Mouse (Mus musculus) neutrophil, adult 5-6 weeks (primary cell): ENCODE data around the gene Syngr3. TPM values are rescaled to one million over a fixed set of nuclear protein-coding genes. Genes with fewer than 3 reads are reported as not detected.
A peak's percentile ranks its signal among the peaks of the same experiment; 100 is the strongest.

Source experiments
- ATAC-seq: fragments of 151-379, 151-347 bp; 2 replicates; pipeline ENCODE4 v1.8.0; 2017; ENCODE audit warnings: mild to moderate bottlenecking, moderate TSS enrichment; ENCODE audit not compliant: insufficient number of reproducible peaks, poor library complexity, low FRiP score, severe bottlenecking; ENCODE audit errors: extremely low read depth
- total RNA-seq: library from RNA; stranded (forward); fragments of 200-1000 nt; gene quantifications from 2 replicates; pipeline ENCODE4 v1.2.3, GENCODE M21; 2017

Syngr3 gene
- 0.25 TPM in 1 of 2 replicates, not detected in the other for total RNA-seq

DNA sequence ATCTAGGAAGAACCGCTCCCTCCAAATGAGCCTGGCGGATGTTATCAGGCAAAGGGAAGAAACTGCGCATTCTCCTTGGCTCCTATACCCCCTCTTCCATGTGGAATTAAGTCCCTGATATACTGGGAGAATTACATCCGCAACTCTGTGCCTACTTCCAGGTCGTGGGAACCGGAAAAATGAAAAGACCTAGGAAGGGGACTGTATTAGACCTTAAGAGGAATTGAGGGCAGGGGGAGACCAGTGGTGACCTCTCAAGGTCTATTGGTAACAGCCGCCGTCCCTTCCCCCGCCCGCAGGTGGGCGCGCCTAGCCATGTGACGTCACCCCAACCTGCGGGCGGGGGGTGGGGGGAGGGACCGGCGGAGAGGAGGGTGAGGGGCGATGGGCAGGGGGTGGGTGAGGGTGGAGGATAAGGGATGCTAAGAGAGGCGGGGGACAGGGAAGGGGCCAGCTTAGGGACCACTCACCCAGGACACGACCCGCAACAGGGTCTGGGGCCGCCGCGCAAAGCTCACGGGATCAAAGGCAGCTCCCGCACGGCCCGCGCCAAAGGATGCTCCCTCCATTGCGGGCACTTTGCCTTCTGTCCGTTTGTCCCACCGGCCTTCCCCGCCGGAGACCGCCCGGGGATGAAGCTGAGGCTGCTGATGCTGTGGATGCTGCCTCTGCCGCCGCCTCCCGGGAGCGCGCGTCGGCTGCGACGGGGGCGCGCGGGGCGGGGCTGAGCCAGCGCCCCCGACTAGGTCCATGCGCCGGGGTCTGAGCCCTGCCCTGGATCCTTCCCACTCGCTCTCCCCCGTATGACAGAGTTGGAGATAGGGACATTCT lies at the start of gene Syngr3:
Gene Syngr3, minus strand, starts transcription at position 705 of the 831 bp plus-strand sequence.
- ATAC-seq: no peak

DNA sequence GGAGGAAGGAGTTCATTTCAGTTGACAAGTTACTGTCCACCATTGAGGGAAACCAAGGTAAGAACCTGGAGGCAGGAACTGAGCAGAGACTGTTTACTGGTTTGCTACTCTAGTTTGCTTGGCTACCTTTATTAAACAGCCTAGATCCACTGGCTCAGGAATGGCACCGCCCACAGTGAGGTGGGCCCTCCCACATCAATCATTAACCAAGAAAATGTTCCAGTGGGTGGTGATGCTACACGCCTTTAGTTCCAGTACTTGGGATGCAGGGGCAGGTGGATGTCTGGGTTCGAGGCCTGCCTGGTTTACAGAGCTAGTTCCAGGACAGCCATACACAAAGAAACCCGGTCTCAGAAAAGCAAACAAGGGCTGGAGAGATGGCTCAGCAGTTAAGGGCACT lies 48.5 kb upstream of the Syngr3 start:
- ATAC-seq: no peak

DNA sequence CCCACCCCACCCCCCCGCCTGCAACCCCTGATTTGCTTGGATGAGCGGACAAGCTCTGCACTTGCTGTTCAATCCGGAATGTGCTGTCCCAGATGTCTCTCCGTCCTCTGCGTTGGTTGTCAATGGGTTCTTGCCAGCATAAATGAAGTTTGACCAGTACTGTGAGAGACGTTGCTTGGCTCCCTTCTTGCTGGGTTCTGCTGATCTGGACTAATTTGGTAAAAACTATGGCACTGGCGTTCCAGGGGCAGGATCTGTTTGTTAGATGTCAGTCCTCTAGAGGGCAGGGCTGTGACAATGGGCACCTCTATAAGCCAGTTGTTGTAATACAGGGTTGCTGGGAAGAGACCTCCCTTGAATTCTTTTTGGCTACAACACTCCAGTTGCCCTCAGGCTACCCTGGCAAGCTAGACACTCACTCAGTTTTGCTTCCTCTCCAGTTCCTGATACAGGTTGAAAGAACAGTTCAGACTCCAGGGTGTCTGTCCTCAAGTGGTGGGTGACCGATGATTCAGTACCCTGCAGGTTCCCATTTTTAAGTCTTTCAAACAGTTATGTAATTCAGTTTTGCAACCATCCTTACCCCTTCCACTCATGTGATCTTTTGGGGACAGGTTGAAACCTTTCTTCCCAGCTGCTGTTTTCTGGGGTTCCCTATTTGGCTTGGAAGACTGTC lies 47.5 kb upstream of the Syngr3 start:
- ATAC-seq: peak; percentile 39

DNA sequence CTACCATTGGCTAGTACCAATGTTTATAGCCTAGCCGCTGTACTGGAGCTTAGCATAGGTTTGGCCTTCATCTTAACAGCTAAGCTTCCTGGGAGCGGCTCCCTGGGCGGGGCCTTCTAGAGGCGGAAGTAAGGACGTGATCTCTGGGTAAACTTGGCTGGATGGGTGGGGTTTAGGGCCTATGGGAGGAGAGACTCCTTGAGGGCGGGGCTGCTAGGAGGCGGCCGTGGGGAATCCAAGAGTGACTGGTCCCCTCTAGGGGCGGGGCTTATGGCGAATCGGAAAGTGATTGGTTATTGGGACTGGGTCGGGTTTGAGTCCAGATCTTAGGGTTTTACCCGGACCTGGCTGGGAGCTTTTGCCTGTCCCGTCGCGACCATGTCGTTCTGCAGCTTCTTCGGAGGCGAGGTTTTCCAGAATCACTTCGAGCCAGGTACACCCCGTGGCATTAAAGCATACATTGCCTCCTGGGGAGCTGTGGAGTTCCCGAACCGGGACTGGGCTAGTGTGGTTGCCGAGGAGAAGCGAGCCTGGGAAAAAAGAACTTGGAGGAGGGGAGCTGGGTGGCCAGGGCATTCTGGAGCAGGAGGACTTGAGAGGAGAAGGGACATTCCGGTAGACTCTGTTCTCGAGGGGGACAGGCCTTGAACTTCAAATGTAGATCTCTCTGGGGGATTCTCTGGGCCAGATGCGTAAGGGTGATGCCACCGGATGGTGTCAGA lies 46.7 kb upstream of the Syngr3 start, which contains the start of gene Msrb1:
Gene Msrb1, plus strand, starts transcription at position 313 of the 722 bp plus-strand sequence.
- peak; percentile 91 for ATAC-seq

DNA sequence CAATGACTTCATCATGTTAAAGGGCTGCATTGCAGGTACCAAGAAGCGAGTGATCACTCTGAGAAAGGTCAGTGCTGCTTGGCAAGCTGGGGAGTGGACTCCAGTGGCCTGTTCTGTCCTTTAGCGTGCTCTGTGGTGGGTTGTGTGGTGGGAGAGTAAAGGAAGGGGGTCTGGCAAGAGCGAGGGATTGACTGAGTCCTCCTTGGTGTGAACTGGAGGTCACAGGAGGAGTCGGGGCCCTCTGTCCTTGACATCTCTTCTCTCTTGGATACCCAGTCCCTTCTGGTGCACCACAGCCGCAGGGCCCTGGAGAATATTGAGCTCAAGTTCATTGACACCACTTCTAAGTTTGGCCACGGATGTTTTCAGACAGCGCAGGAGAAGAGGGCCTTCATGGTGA lies 45.7 kb upstream of the Syngr3 start:
- no peak for ATAC-seq

DNA sequence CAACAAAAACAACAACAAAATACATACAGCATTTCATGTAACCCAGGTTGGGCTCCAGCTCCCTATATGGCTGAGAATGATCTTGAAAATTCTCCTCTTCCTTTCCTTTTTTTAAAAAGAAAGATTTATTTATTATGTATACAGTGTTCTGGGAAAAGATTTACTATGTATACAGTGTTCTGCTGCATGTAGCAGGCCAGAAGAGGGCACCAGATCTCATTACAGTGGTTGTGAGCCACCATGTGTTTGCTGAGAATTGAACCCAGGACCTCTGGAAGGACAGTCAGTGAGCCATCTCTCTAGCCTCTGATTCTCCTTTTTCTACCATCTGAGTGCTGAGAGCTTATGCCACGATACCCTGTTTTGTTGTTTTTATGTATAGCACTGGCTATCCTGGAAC lies 44.8 kb upstream of the Syngr3 start:
- ATAC-seq: no peak

DNA sequence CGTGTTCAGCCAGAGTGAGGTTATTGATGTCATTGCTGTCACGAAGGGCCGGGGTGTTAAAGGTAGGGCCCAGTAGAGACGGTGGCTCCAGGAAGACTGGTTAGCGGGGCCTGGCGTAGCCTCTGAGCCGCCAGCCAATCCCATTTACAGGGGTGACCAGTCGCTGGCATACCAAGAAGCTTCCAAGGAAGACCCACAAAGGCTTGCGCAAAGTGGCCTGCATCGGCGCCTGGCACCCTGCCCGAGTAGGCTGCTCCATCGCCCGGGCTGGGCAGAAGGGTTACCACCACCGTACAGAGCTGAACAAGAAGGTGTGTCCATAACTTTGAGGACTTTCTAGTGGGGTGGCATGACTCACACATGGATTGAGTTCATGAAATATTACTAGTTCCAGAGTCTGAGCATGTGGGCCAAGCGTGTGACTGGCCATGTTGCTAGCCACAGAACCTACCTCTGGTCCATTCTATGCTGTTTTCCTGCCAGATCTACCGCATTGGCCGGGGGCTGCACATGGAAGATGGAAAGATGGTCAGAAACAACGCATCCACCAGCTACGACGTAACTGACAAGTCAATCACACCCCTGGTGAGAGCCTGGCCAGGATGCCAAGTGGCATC lies 43.8 kb upstream of the Syngr3 start:
- ATAC-seq: no peak

DNA sequence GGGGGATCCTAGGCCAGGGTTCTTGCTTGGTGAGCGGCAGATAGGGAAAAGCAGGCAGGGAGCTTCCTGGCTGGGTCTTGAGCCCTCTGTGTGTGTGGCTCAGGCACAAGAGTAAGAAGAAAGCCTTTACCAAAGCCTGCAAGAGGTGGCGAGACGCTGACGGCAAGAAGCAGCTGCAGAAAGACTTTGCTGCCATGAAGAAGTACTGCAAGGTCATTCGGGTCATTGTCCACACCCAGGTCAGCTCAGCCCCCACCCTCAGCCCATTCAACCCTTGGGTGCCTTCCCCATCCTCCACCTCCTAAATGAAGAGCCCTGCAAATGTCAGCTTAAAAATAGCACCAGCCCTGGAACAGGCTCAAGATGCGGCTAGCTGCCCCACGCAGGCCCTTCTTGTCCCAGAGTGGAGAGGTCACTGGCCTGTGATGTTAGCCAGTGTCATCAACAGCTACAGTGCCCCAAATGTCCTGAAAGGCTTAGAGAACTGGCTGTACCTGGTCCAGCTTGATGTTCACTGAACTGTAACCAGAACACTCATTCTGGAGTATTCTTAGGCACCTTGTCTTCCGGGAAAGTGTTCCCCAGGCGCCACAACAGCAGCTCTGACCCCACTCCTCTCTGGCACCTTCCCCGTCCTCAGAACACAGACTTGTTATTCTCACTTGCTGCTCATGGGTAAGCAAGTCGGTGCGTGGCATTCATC lies 42.6 kb upstream of the Syngr3 start:
- ATAC-seq: no peak

DNA sequence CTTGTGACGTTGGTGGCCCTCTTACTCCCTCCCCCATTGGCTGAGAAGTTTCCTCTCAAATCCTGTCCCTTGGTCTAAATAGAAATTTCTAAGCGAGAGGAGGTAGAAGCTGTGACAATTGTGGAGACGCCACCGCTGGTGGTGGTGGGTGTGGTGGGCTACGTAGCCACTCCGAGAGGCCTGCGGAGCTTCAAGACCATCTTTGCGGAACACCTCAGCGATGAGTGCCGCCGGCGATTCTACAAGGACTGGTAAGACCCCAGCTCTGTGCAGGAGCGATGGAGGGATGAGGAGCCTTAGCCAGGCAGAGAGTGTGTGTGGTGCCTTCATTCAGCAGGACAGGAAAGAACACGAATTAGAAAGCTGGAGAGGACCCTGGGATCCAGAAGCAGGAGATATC lies 41.0 kb upstream of the Syngr3 start:
- ATAC-seq: no peak

DNA sequence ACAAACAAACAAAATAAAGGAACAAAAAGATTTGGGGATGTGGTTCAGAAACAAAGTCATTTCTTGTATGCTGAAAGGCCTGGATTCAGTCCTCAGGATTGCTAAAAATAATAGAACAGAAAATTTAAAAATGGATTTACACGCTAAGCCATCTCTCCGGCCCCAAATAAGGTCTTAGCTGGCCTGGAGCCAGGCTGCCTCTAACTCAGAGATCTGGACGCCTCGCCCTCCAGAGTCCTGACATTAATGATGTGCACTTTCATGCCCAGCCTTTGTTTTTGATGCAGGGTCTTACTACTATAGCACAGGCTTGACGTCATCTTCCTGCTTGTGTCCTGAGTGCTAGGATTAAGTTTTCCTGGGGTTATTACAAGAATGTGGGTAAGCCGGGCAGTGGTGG lies 39.3 kb upstream of the Syngr3 start:
- no peak for ATAC-seq

DNA sequence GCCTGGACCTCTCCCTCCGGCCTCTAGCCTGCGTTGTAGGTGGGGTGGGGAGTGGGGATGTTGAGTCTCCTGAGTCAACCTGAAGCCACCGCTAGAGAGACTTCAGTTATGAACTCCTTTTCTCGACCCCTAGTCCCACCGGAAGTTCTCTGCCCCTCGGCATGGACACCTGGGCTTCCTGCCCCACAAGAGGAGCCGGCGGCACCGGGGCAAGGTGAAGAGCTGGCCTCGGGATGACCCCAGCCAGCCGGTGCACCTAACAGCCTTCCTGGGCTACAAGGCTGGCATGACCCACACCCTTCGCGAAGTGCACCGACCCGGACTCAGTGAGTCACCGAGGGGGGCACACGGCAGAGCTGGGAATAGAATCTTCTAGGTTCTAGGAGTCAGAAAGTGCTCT lies 38.4 kb upstream of the Syngr3 start:
- ATAC-seq: no peak

DNA sequence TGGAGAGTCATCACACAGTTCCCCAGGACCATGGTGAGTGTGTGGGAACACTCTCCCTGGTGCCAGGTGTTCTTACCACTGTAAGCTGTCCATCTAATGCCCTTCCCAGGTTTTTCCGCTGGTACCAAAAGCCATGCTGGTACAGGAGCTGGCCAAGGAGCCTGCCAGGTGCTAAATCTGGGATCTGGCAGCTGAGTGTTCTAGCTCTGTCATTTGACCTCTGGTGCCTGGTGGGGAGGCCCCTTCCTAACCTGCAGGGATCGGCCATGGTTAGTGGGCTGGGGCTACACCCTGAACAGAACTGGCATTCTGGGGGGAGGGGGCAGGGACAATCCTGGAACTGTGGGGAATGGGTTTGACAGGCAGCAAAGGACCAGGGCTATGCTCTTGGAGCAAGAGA lies 37.9 kb upstream of the Syngr3 start, which contains the start of gene Rpl3l:
Gene Rpl3l, plus strand, starts transcription at position 203 of the 400 bp plus-strand sequence.
- ATAC-seq: no peak

DNA sequence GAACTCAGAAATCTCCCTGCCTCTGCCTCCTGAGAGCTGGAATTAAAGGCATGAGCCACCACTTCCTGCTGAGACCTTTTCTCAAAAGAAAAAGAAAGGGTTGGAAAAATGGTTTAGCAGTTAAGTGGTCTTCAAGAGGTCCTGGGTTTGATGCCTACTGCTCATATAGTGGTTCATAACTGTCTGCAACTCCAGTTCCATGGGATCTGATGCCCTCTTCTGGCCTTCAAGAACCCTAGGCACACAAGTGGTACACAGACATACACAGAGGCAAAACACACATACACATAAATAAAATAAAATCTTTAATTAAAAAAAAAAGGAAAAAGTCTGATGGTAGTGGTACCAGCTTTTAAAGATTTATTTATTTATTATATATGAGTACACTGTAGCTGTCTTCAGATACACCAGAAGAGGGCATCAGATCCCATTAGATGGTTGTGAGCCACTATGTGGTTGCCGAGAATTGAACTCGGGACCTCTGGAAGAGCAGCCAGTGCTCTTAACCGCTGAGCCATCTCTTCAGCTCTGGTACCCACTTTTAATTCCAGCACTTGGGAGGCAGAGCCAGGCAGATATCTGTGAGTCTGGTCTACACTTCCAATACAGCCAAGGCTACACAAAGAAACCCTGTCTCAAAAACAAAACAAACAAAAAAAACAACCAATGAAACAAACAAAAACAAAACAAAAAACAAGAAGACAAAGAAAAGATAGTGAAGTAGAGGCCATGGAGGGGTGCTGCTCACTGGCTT lies 36.1 kb upstream of the Syngr3 start:
- ATAC-seq: no peak

DNA sequence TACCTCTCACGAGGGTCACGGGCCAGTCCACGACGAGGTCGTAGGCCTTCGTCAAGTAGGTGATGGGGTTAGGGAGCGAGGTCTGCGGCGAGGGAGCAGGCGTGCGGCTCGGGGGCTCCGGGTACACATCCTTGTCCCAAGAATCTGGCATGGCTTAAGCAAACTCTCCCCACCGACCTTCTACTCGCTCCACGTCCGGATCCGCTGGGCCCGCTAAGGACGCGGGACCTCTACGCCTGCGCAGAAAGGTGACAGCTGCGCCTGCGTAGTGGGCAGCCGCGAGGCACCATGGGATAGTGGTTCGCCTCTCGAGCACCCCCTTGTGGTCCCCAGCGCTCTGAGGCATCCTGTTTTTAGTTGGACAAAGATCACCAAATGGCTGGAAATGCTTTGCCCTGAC lies 34.4 kb upstream of the Syngr3 start, which contains the start of gene Ndufb10:
Gene Ndufb10, minus strand, starts transcription at position 295 of the 400 bp plus-strand sequence.
- ATAC-seq: peak; percentile 67

DNA sequence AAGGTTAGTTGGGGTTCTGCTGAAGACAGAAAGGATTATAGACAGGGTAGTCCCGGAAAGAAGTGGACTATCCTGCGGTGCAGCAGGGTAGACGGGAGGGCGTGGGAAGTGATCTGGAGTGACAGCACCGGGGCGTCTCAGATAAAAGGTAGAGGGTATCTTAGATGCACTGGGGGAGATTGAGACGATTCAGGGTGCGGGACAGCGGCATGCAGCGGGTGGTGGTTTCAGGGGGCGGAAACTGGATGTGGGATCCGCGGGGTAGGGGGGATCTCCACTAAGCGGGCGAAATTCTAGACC lies 34.1 kb upstream of the Syngr3 start:
- no peak for ATAC-seq

DNA sequence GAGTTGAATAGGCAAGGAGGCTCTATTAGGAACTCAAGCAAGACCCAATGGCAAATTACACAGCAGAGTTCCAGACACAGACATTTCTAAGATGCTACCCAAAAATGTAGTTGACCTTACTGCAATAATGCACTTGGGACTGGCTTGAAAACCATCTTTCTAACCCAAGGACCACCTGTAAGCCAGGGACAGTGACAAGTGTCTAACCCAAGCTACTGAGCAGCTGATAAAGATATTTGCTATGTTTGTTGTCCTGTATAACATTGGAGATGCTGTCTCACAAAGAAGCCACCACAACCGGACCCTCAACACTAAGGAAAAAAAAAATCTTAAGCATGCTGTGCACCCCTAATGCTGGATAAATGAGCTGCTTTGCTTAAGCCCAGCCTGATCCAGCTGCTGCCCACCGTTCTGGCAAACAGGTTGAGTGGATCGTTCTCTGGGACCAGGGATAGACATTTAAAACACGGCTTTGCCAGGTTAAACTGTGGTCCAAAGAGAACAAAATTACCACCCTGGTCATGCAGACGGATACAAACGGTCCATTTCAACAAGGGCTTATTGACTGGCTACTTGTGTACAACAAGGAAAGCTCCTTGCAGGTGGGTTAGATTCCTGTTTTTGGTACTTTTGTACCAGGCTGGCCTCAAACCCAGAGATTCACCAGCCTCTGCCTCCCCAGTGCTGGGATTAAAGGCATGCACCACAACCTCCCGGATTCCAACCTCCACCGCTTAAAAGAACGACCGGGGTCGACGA lies 33.5 kb upstream of the Syngr3 start:
- no peak for ATAC-seq

DNA sequence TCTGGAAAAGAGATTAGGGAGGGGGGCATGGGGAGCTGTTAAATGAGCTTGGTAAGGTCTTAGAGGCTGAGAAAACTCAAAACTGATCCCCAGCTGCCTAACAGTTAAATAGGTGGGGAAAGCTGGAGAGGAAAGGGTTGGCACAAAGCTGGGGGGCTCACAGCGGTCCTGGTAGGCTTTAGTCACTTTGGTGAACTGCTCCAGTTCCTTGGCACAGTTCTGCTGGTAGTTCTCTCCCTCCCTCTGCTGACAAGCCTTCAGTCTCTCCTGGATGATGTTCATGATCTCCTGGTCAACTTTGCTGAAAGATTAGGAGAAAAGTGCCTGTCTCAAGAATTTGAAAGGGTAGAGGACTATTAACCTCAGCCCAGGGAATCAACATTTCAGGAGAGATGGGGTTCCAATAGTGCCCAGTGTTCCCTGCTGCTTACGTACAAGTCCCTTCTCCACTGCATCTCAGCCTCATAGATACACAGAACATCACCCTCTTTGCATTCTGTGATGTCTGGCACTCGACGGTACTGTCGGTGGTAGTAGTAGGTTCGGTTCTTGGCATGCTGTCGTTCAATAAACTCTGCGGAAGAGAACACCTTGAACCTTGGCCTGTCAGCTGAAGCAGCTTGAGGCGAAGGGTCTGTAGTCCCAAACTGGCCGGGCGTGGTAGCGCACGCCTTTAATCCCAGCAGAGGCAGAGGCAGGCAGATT lies 32.6 kb upstream of the Syngr3 start:
- no peak for ATAC-seq
